Mouse (Mus musculus) cerebellum, adult 11-12 months (tissue): Measurements from ENCODE around the gene Tdpoz5.
"Not testable (repeated sequence)": the region's sequence is repeated elsewhere in the genome, so short reads cannot be mapped to it uniquely, and the experiment has no call there.

Experiments
- DNase-seq: peaks from one replicate; pipeline ENCODE4 v3.0.0; 2022

Gene Tdpoz5

DNA sequence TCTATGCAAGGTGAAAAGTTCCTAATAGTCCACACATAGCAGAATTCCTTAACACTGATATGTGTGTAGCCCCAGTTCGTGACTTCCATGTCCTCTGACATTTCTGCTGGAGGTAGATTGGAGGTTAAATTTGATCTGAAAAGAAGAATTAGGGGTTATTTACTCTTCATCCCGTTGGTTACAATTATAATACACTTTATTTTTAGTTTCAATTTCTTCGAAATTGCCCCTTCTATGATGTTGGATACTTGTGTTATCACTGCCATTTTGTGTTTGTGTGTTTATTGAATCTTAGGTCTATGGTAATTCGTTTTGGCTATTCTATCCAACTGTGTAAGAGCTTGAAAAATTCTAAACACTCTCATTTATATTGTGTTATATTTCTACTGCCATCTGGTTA, at the start of gene Tdpoz5:
Gene Tdpoz5, minus strand, starts transcription at position 101 of the 400 bp plus-strand sequence.
- DNase-seq: not testable (repeated sequence)

- DNase-seq: not testable (repeated sequence)
Measured at GRCm38 (mm10) chr3:93968938-93969337, 7.8 kb upstream of the Tdpoz5 start.

GRCm38 (mm10) chr3:93943443-93943842, 17.7 kb downstream of the Tdpoz5 start, which contains the start of gene Gm9117:
TSS of gene Gm9117 (minus strand) at chr3:93943543.
- DNase-seq: not testable (repeated sequence)

- DNase-seq: not testable (repeated sequence)
Measured at GRCm38 (mm10) chr3:93938386-93938785, 22.7 kb downstream of the Tdpoz5 start.
